Mouse (Mus musculus) kidney, postnatal 0 days (tissue): Measurements from ENCODE around the gene Bri3bp. TPM values are rescaled to one million over a fixed set of nuclear protein-coding genes. Genes with fewer than 3 reads are reported as not detected.

ENCODE experiments used
- ATAC-seq: fragments of 200-750 bp; cut with Nextera tagmentation; replicated peaks from 2 replicates; pipeline ENCODE4 v1.8.0; 2017; ENCODE audit warnings: low read depth, moderate number of reproducible peaks, moderate TSS enrichment, moderate library complexity; ENCODE audit not compliant: low FRiP score
- DNase-seq: peaks from one replicate; pipeline ENCODE4 v3.0.0-alpha.2; 2016; ENCODE audit warnings: low spot score
- H3K27ac ChIP-seq: fragments of 300-500 bp; sonication (generic); 2 replicates; pipeline ENCODE4 v1.5.1; 2014; ENCODE audit warnings: mild to moderate bottlenecking
- H3K27me3 ChIP-seq: fragments of 300-500 bp; sonication (generic); 2 replicates; pipeline ENCODE4 v1.6.1; 2014; ENCODE audit warnings: low read length, mixed read lengths; ENCODE audit not compliant: insufficient read depth
- H3K36me3 ChIP-seq: fragments of 300-500 bp; sonication (generic); 2 replicates; pipeline ENCODE4 v1.6.1; 2014; ENCODE audit warnings: low read length, mixed read lengths; ENCODE audit not compliant: insufficient read depth
- H3K4me1 ChIP-seq: fragments of 300-500 bp; sonication (generic); replicated peaks from 2 replicates; pipeline ENCODE4 v1.6.1; 2014; ENCODE audit warnings: antibody characterized with exemption, low read length, mixed read lengths; ENCODE audit not compliant: insufficient read depth
- H3K4me2 ChIP-seq: fragments of 300-500 bp; sonication (generic); 2 replicates; pipeline ENCODE4 v1.6.1; 2014; ENCODE audit warnings: mild to moderate bottlenecking, low read length, moderate library complexity, mixed read lengths
- H3K4me3 ChIP-seq: fragments of 300-500 bp; sonication (generic); replicated peaks from 2 replicates; pipeline ENCODE4 v1.5.1; 2014; ENCODE audit warnings: low read depth, low read length
- H3K9ac ChIP-seq: fragments of 300-500 bp; sonication (generic); 2 replicates; pipeline ENCODE4 v1.6.1; 2014; ENCODE audit warnings: low read depth, low read length
- H3K9me3 ChIP-seq: fragments of 300-500 bp; sonication (generic); replicated peaks from 2 replicates; pipeline ENCODE4 v1.6.1; 2016; ENCODE audit warnings: low read length, inconsistent platforms, mixed read lengths
- CTCF ChIP-seq: IDR thresholded peaks from 2 replicates; pipeline ENCODE4 v1.5.1; 2016; ENCODE audit warnings: antibody characterized with exemption, low read depth, mild to moderate bottlenecking, moderate library complexity
- WGBS: fragments of 180-500 bp; shearing (Covaris S2); extraction: QIAGEN DNeasy Blood & Tissue Kit; methylation state at CpG from one replicate; pipeline ENCODE4 v1.1.7; 2014; 5-methylcytosine and 5-hydroxymethylcytosine counted together
- polyA plus RNA-seq: library from polyadenylated mRNA; unstranded; fragments of >200 nt; fragmentation: Nextera tagmentation; extraction: Ambion mirVana; gene quantifications from 2 replicates; pipeline ENCODE4 v1.2.1, GENCODE M21; 2015

Gene Bri3bp
- polyA plus RNA-seq, 1 experiment from 2014 or later: 47.2 TPM

DNA sequence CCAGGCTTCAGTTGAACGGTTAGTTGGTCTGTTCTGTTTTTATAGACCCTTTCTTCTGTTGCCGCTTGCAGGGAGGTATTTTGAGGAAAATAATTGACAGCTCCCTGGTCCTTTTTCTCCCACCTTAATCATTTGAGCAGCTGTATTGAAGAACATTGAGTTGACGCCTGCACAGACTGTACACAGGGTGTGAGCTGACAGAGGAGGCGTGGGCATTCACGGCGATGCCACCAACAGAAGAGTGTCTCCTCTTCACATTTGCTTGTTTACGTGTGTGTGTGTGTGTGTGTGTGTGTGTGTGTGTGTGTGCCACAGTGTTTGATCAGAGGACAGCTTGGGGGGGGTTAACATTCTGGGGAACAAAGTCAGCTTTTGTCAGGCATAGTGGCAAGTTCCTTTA lies 5.0 kb downstream of the Bri3bp start:
- no peaks in the 10 kb centered on the region for H3K36me3 ChIP-seq
- H3K27me3 ChIP-seq: no peaks in the 10 kb centered on the region
- no peak overlapping the region for H3K4me2 ChIP-seq
- 65% methylated on average over 7 of the region's 7 CpGs for WGBS
- H3K9me3 ChIP-seq: no peaks in the 10 kb centered on the region
- 0 out of 2 replicates have a peak, but pooled peaks cover 8% of the 10 kb centered on the region for H3K4me1 ChIP-seq
- ATAC-seq: no peak
- no peak for DNase-seq
- no peak overlapping the region for H3K27ac ChIP-seq
- no peak for TF ChIP-seq CTCF
- H3K9ac ChIP-seq: no peak overlapping the region
- H3K4me3 ChIP-seq: no peak overlapping the region

DNA sequence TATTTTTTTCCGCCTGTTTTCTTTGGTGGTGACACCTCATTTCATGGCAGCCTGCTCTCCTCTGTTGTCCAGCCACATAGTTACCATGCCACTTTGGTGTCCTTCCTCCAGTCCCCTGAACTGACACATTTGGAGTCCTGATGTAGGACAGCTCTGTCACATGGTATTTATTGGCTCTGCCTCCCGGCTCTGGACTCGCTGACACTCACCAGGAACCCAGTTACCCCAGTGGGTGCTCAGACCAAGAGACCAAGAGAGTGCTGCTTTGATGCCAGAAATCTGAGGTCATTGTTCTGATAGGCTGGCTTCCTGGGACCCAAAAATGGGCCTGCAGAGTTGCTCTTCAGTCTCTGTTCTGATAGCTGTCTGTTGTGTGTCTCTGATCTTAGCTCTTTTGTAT lies 6.7 kb downstream of the Bri3bp start:
- TF ChIP-seq CTCF: no peak
- H3K9me3 ChIP-seq: no peaks in the 10 kb centered on the region
- no peak overlapping the region for H3K4me2 ChIP-seq
- H3K27me3 ChIP-seq: no peaks in the 10 kb centered on the region
- WGBS: 75% methylated on average over 3 of the region's 3 CpGs
- ATAC-seq (no peak), DNase-seq (no peak)
- H3K9ac ChIP-seq: no peak overlapping the region
- H3K4me3 ChIP-seq: no peak overlapping the region
- no peaks in the 10 kb centered on the region for H3K4me1 ChIP-seq
- no peaks in the 10 kb centered on the region for H3K36me3 ChIP-seq
- H3K27ac ChIP-seq: no peak overlapping the region

DNA sequence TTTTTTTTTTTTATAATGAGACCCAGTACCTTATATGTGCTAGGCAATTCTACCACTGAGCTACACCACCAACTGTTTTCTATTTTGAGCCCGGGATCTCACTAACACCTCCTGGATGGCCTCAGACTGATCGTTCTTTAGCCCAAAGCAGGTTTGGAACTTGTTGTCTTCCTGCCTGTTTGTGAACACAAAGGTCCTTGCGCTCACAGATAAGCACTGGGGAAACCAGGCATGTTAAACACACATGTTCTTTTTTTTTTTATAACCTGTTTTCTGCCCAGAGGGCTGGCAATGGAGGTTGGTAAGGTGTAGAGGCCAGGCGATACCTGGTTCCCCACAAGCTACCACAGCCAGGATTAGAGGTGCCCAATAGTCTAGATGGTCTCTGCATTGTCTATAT lies 7.3 kb downstream of the Bri3bp start:
- H3K4me3 ChIP-seq: no peak overlapping the region
- WGBS: 92% methylated on average over 4 of the region's 4 CpGs
- ATAC-seq: no peak
- no peak overlapping the region for H3K9ac ChIP-seq
- no peaks in the 10 kb centered on the region for H3K9me3 ChIP-seq
- no peak overlapping the region for H3K4me2 ChIP-seq
- no peak overlapping the region for H3K27ac ChIP-seq
- H3K27me3 ChIP-seq: no peaks in the 10 kb centered on the region
- no peaks in the 10 kb centered on the region for H3K36me3 ChIP-seq
- no peak for TF ChIP-seq CTCF
- DNase-seq: no peak
- no peaks in the 10 kb centered on the region for H3K4me1 ChIP-seq

DNA sequence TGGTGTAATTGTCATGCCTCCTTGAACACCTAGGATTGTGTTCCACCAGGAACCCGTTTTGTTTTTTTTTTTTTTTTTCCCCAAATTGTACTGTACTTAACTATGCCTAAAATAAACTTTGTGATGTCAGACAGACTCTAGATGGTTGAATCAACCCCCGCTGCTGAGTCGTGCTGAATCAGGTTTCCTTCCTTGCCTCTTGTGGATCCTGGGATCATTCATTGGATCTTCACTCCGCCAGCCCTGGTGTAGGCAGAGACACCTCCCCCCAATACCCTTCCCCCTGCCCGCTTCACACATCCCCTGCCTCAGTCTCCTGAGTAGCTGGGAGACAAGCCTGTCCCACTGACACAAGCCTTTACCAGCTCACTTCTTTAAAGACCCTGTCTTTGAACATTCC lies 7.9 kb downstream of the Bri3bp start:
- H3K4me1 ChIP-seq: no peaks in the 10 kb centered on the region
- no peak overlapping the region for H3K4me2 ChIP-seq
- no peaks in the 10 kb centered on the region for H3K9me3 ChIP-seq
- 0 out of 2 replicates have a peak, but pooled peaks cover under 1% of the 10 kb centered on the region for H3K36me3 ChIP-seq
- H3K27ac ChIP-seq: no peak overlapping the region
- no peak for ATAC-seq
- no peak for DNase-seq
- 59% methylated on average over 5 of the region's 5 CpGs for WGBS
- no peak overlapping the region for H3K4me3 ChIP-seq
- no peak for TF ChIP-seq CTCF
- H3K9ac ChIP-seq: no peak overlapping the region
- no peaks in the 10 kb centered on the region for H3K27me3 ChIP-seq

DNA sequence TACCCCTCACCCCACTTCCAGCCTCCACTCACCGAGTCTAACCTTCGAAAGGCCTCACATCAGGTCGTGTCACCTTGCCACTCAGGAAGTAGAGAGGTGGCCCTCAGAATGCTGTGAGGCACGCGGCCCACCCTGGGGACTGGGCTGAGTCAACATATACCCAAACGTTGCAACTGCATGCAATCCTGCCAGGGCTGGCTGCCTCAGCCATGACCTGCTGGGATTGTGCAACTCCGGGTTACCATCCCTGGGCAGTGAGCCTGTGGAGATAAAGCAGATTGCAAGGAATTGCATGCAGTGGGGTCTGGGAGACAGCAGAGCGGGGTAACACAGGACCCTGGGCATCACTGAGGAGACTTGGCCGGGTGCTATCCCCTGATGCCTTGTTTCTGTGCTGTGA lies 11.2 kb downstream of the Bri3bp start:
- DNase-seq (no peak), ATAC-seq (no peak)
- no peaks in the 10 kb centered on the region for H3K9me3 ChIP-seq
- no peak overlapping the region for H3K4me3 ChIP-seq
- no peak overlapping the region for H3K27ac ChIP-seq
- no peaks in the 10 kb centered on the region for H3K4me1 ChIP-seq
- no peak for TF ChIP-seq CTCF
- H3K36me3 ChIP-seq: peaks cover 11% of the 10 kb centered on the region; the same call in 1 of the 2 replicates
- H3K4me2 ChIP-seq: no peak overlapping the region
- H3K27me3 ChIP-seq: no peaks in the 10 kb centered on the region
- no peak overlapping the region for H3K9ac ChIP-seq
- 85% methylated on average over 9 of the region's 9 CpGs for WGBS

DNA sequence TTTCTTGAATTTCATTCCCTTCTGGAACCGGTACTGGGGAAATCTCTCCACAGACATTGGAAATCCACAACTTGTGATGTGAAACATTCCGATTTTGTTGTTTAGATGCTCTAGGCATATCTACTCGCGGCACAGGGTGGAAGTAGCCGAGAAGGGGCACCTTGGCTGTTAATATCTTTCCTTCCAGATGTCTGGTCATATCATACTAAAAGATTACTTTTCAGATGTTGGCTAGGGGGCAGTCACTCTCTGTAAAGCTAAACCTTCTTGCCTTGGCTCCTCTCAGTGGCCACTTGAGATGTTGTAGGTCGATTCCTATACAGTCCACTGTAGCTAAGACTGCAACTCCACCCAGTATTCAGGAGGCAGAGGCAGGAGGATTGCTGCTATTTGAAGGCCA lies 14.7 kb downstream of the Bri3bp start:
- H3K4me3 ChIP-seq: no peak overlapping the region
- no peaks in the 10 kb centered on the region for H3K4me1 ChIP-seq
- no peak overlapping the region for H3K27ac ChIP-seq
- H3K9me3 ChIP-seq: no peaks in the 10 kb centered on the region
- no peak overlapping the region for H3K4me2 ChIP-seq
- ATAC-seq (no peak), DNase-seq (no peak)
- peaks cover 11% of the 10 kb centered on the region; the same call in 1 of the 2 replicates for H3K36me3 ChIP-seq
- 96% methylated on average over 6 of the region's 6 CpGs for WGBS
- no peaks in the 10 kb centered on the region for H3K27me3 ChIP-seq
- no peak for TF ChIP-seq CTCF
- no peak overlapping the region for H3K9ac ChIP-seq

DNA sequence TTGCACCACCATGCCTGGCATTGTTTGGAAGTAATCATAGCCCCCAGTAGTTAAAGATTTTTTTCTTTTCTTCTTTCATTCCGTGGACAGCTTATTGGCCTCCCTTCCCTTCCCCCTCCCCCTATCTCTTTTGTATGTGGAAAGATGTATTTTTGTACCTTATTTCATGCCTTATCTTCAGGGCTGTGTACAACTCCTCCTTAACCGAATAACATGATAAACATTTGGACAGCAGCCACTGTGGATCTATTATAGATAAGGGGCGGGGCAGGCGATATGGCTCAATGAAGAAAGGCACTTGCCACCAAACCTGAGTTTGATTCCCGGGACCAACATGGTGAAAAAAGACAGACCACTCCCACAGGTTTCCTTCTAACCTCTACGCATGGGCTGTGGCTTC lies 16.2 kb downstream of the Bri3bp start:
- Histone ChIP-seq H3K4me1 (no peaks in the 10 kb centered on the region), H3K36me3 (peaks cover 11% of the 10 kb centered on the region; the same call in 1 of the 2 replicates), H3K9me3 (no peaks in the 10 kb centered on the region), H3K27me3 (no peaks in the 10 kb centered on the region), H3K27ac (no peak overlapping the region), H3K9ac (no peak overlapping the region), H3K4me2 (no peak overlapping the region), H3K4me3 (no peak overlapping the region)
- ATAC-seq (no peak), DNase-seq (no peak)
- WGBS: 91% methylated on average over 6 of the region's 6 CpGs
- no peak for TF ChIP-seq CTCF
